Mouse (Mus musculus): ENCODE measurements at regions not wholly inside any gene's neighbourhood (a gene's known extent, or its start where the extent isn't known, plus 50 kb on each side); places are given as distances from the start of the nearest gene placed in this dataset.

- H3K4me3 ChIP-seq: no peak overlapping the region
- TF ChIP-seq CTCF (IDR thresholded peaks at IDR 0.05): no peak
- no peak overlapping the region for H3K27ac ChIP-seq
- no peak for DNase-seq
- intact Hi-C loops (cut with DNase I): no loop called here
These were observed 80.6 kb upstream of the Adam23 start for GRCm38 (mm10) chr1:63365126-63365525.

GRCm38 (mm10) chr1:63367697-63368376 lies 77.9 kb upstream of the Adam23 start:
- Histone ChIP-seq H3K4me3 (no peak overlapping the region), H3K27ac (no peak overlapping the region)
- no peak for TF ChIP-seq CTCF (IDR thresholded peaks at IDR 0.05)
- intact Hi-C loops (cut with DNase I): no loop called here
- no peak for DNase-seq

- no peak overlapping the region for H3K27ac ChIP-seq
- intact Hi-C loops (cut with DNase I): no loop called here
- no peak overlapping the region for H3K4me3 ChIP-seq
- no peak for DNase-seq
- no peak for TF ChIP-seq CTCF (IDR thresholded peaks at IDR 0.05)
These were observed 76.8 kb upstream of the Adam23 start for GRCm38 (mm10) chr1:63368921-63369320.

GRCm38 (mm10) chr1:63369561-63369960 lies 76.1 kb upstream of the Adam23 start:
- intact Hi-C loops (cut with DNase I): no loop called here
- H3K27ac ChIP-seq: no peak overlapping the region
- TF ChIP-seq CTCF (IDR thresholded peaks at IDR 0.05): no peak

GRCm38 (mm10) chr1:63383110-63383509 lies 62.6 kb upstream of the Adam23 start:
- no peak for TF ChIP-seq CTCF (IDR thresholded peaks at IDR 0.05)
- peak overlapping the region; percentile 61 for H3K27ac ChIP-seq
- peak; percentile 72 for DNase-seq
- no peak overlapping the region for H3K4me3 ChIP-seq
- intact Hi-C loops (cut with DNase I): no loop called here

More at GRCm38 (mm10) chr1:63369561-63369960, 76.1 kb upstream of the Adam23 start:
- peak; percentile 31 for DNase-seq
- no peak overlapping the region for H3K4me3 ChIP-seq

- intact Hi-C loops (cut with DNase I): no loop called here
- no peak for TF ChIP-seq CTCF (IDR thresholded peaks at IDR 0.05)
- H3K27ac ChIP-seq: no peak overlapping the region
- no peak overlapping the region for H3K4me3 ChIP-seq
- DNase-seq: no peak
These were observed 60.6 kb upstream of the Adam23 start for GRCm38 (mm10) chr1:63385116-63385515.

- no peak for TF ChIP-seq CTCF (IDR thresholded peaks at IDR 0.05)
- DNase-seq: peak; percentile 30
- peak overlapping the region; percentile 49 for H3K27ac ChIP-seq
- intact Hi-C loops (cut with DNase I): loop anchor here (10.0 kb wide), 1 partner anchor 211 kb away; no protein-coding TSS in a partner anchor
- H3K4me3 ChIP-seq: no peak overlapping the region
These were observed 50.3 kb upstream of the Adam23 start for GRCm38 (mm10) chr1:63395427-63395826.

Measured in gastrocnemius, adult 2 months (tissue).